Mouse (Mus musculus): ENCODE measurements at regions not wholly inside any gene's neighbourhood (a gene's known extent, or its start where the extent isn't known, plus 50 kb on each side); places are given as distances from the start of the nearest gene placed in this dataset.

DNA sequence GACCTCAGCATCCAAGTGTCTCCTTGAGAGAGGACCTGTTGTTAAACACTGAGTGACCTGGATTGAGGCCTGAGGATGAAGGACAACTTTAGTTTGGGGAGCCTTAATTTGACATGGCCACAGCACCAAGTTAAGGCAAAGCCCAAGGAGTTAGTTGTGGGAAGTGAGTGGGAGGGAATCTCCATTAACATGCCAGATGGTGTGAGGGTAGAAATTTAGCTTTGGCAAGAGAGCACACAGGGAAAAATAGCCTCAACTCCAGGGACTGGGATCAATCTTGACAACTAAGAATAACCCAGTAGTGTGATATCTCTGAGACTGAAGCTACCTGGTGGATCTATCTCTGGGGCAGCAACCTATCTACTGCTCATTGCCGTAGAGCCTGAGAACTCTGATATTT is 105.4 kb downstream of the Ahr start:
- Histone ChIP-seq H3K27me3 (ENCODE audit: control insufficient read depth, insufficient read depth, low read length, poor library complexity, severe bottlenecking) (no peaks in the 10 kb centered on the region), H3K36me3 (ENCODE audit: control insufficient read depth, insufficient read depth, low read length, poor library complexity, severe bottlenecking) (no peaks in the 10 kb centered on the region)
- no peak for DNase-seq (ENCODE audit: low read depth, low spot score)

DNA sequence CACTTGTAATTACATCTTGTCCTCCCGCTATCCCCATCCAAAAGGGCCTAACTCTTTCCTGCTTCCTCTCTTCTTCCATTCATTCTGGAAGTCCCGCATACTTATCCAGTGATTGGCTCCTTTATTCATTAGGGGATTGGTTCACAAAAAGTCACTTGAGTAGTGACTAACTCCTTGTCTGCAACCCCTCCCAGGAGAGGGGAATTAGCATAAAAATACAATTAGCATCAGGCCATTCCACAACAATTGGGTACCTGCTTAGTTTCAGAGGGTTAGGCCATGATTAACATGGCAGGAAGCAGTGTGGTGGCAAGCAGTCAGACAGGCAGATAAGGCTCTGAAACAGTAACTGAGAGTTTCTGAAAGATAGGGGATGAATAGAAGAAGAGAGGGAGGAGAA is 115.6 kb downstream of the Ahr start:
- H3K27me3 ChIP-seq (ENCODE audit: control insufficient read depth, insufficient read depth, low read length, poor library complexity, severe bottlenecking) = no peaks in the 10 kb centered on the region
- no peaks in the 10 kb centered on the region for H3K36me3 ChIP-seq (ENCODE audit: control insufficient read depth, insufficient read depth, low read length, poor library complexity, severe bottlenecking)
- DNase-seq (ENCODE audit: low read depth, low spot score) = no peak

DNA sequence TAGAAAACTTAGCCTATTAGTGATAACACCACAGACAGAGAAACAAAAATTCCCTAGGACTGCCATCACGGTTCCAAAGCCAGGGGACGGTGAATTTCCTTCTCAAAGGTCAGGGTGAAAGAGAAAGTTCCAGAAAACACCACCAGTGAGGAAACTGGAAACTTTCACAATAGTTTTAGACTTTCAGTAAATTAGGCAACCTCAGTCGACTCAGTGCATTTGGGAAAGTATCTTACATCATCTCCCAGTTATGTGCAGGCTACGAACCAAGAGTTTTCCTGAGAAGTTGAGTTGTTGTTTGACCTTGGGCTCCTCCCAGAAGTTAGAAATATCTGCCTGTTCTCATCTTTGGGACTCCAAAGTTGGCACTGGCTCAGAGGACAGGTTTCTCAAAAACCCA is 116.9 kb downstream of the Ahr start:
- no peak for DNase-seq (ENCODE audit: low read depth, low spot score)
- Histone ChIP-seq H3K27me3 (ENCODE audit: control insufficient read depth, insufficient read depth, low read length, poor library complexity, severe bottlenecking) (no peaks in the 10 kb centered on the region), H3K36me3 (ENCODE audit: control insufficient read depth, insufficient read depth, low read length, poor library complexity, severe bottlenecking) (no peaks in the 10 kb centered on the region)

DNA sequence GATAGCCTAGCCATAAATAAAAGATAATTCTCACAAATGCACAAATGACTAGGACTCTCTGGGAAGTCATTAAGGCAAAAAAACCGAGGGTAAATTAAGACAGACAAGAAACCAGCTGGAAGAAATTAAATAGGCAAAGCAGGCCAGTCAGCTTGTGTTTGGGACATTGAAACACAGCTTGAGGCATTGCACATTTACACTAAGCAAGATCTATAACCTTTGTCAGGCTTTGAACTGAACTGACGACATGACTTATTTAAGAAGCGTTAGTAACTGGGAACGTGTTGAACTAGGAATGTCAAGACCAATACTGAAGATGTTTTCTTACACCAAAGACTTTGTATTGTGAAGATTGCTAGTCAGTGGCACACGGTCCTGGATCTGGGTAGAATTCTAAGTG is 118.3 kb downstream of the Ahr start:
- Histone ChIP-seq H3K27me3 (ENCODE audit: control insufficient read depth, insufficient read depth, low read length, poor library complexity, severe bottlenecking) (no peaks in the 10 kb centered on the region), H3K36me3 (ENCODE audit: control insufficient read depth, insufficient read depth, low read length, poor library complexity, severe bottlenecking) (no peaks in the 10 kb centered on the region)
- no peak for DNase-seq (ENCODE audit: low read depth, low spot score)

DNA sequence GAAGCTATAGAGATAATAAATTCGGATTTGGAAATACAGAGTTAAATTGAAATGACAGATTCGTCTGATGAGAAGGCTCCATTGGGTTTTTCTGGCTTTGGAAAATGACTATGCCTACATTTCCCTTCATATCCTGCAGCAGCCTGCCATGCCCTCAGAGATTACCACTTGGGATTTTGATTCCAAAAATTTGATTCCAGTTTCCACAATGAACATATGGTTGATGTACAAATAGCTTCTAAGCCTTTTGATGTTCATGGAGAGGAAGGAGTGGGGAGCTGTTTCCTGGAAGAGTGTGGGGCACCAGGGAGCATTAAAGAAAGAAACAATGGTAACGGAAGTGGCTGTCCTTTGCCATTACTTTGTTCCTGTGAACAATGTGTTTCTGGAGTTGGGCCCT is 122.1 kb downstream of the Ahr start:
- Histone ChIP-seq H3K36me3 (ENCODE audit: control insufficient read depth, insufficient read depth, low read length, poor library complexity, severe bottlenecking) (no peaks in the 10 kb centered on the region), H3K27me3 (ENCODE audit: control insufficient read depth, insufficient read depth, low read length, poor library complexity, severe bottlenecking) (no peaks in the 10 kb centered on the region)
- no peak for DNase-seq (ENCODE audit: low read depth, low spot score)

DNA sequence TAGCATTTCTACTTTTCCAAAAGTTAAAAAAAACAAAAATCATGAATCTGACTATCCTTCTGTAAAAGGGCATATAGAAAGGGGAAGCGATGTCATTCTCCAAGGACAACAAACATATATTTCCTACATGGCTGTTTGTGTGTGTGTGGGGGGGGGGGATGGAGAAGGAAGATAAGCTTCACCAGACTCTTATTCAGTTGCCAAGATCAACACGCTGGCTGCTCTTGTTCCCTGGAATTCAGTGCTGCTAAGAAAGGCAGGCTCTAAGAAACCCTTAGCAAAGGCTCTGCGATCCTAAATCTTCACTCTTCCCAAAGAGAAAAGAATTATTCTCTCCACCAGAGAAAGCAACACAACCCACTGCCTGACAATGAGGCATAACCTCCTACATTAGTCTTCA is 126.4 kb downstream of the Ahr start:
- Histone ChIP-seq H3K27me3 (ENCODE audit: control insufficient read depth, insufficient read depth, low read length, poor library complexity, severe bottlenecking) (no peaks in the 10 kb centered on the region), H3K36me3 (ENCODE audit: control insufficient read depth, insufficient read depth, low read length, poor library complexity, severe bottlenecking) (no peaks in the 10 kb centered on the region)
- no peak for DNase-seq (ENCODE audit: low read depth, low spot score)

DNA sequence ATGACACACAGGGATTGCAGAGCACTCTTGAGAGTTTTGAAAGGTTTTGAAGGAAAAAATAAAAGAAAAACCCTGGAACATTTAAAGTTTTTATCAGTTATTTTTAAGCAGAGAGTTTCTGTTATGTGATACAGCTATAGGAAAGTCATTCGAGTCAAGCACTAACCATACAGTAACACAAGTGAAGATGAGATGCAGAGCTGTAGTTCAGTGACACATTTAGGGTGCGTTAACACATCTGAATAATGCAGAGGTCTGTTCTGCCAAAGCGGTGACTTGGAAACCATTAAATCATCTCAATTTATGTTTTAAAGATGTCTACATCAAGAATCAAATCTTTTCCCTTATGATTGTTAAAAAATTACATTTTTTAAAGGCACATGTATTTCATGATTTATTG is 126.8 kb downstream of the Ahr start:
- DNase-seq (ENCODE audit: low read depth, low spot score) = no peak
- Histone ChIP-seq H3K36me3 (ENCODE audit: control insufficient read depth, insufficient read depth, low read length, poor library complexity, severe bottlenecking) (no peaks in the 10 kb centered on the region), H3K27me3 (ENCODE audit: control insufficient read depth, insufficient read depth, low read length, poor library complexity, severe bottlenecking) (no peaks in the 10 kb centered on the region)

DNA sequence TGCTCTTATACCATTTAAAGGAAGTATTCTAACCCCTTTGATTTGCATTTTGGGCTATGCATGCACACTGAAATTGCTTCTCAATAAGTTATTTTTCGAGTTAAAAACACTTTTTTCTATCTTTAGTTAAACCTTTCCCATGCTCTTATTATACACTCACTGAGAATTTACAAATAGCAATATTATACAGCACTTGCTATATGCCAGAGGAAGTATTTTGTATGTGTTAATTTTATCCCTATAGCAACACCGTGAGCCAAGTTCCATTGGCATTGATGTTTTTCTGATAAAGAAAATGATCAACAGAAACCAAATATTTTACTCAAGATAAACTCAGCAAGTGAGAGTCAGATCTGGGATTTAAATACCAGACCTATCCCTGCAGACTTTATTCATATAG is 133.0 kb downstream of the Ahr start:
- H3K36me3 ChIP-seq (ENCODE audit: control insufficient read depth, insufficient read depth, low read length, poor library complexity, severe bottlenecking) = no peaks in the 10 kb centered on the region
- H3K27me3 ChIP-seq (ENCODE audit: control insufficient read depth, insufficient read depth, low read length, poor library complexity, severe bottlenecking) = no peaks in the 10 kb centered on the region
- DNase-seq (ENCODE audit: low read depth, low spot score) = no peak

DNA sequence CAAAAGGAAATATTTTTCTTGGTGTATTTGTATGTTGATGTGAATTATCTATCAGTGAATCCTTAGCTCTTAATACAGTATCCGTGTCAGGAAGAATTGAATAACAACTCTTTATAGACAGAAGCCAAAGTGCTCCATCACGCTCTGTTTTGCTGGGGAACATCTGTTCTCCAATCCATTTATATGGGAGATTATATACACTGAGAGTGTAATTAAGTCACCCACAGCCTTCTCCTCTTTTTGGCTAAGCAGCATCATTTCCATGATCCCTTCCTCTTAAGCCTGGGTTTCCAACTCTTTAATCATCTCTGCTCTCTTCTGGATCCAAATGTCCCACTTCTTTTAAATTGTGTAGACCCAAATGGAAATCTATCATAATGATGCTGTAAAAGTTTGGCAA is 133.6 kb downstream of the Ahr start:
- Histone ChIP-seq H3K36me3 (ENCODE audit: control insufficient read depth, insufficient read depth, low read length, poor library complexity, severe bottlenecking) (no peaks in the 10 kb centered on the region), H3K27me3 (ENCODE audit: control insufficient read depth, insufficient read depth, low read length, poor library complexity, severe bottlenecking) (no peaks in the 10 kb centered on the region)
- no peak for DNase-seq (ENCODE audit: low read depth, low spot score)

DNA sequence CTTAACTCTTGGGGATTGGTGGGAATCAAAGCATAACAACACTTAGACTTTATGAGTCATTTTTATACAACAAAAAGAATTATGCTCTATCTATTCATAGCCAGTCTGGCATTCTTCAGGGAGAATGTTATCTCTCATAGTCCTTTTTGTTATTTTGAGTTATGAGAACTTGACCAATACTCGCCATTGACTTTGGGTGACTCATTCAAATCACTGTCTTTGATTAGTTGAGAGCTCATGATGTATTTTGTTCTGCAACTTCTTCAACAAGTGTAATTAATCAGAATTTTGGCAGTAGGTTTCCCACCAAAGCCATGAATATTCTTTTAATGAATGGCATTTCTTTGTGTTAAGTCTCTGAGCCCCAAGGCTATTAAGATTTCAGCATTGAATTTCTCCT is 139.6 kb downstream of the Ahr start:
- DNase-seq (ENCODE audit: low read depth, low spot score) = no peak
- H3K27me3 ChIP-seq (ENCODE audit: control insufficient read depth, insufficient read depth, low read length, poor library complexity, severe bottlenecking) = no peaks in the 10 kb centered on the region
- no peaks in the 10 kb centered on the region for H3K36me3 ChIP-seq (ENCODE audit: control insufficient read depth, insufficient read depth, low read length, poor library complexity, severe bottlenecking)

DNA sequence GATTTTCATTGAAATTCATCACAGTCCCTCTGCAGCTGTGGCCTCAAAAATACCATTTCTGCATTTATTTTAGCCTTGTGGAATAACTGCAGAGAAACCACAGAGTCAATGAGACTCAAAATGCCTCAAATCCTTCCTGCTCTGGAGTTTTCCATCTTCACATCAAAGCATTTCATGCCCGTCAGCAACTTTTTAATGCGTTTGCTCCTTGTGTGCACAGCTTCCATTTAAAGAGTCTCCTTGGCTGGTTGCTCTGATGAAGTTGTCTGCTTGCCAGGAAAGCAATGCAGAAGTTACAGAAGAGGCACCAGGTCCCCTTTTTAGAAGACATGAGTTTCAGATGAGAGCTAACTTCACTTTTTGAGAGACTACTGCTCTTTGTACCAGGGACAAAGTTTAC is 142.7 kb downstream of the Ahr start:
- no peaks in the 10 kb centered on the region for H3K36me3 ChIP-seq (ENCODE audit: control insufficient read depth, insufficient read depth, low read length, poor library complexity, severe bottlenecking)
- no peaks in the 10 kb centered on the region for H3K27me3 ChIP-seq (ENCODE audit: control insufficient read depth, insufficient read depth, low read length, poor library complexity, severe bottlenecking)
- DNase-seq (ENCODE audit: low read depth, low spot score) = no peak

DNA sequence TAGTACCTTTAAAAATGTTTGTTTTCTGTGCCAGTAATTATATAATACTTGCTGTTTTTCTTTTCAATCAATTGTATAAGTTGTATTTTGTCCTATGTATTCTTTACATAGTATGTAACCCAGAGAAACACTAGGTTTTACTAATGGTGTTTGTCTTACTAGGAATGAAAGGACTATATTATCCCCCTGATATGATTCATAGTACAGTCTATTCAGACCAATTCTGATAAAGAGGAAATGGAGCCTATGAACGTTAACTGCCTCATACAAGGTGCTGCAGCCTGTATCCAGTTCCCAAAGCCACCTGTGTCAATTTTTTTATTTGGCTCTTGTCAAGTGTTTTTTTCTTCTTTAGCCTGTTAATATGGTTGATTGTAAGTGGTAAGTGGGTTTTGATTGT is 144.6 kb downstream of the Ahr start:
- no peak for DNase-seq (ENCODE audit: low read depth, low spot score)
- Histone ChIP-seq H3K27me3 (ENCODE audit: control insufficient read depth, insufficient read depth, low read length, poor library complexity, severe bottlenecking) (no peaks in the 10 kb centered on the region; the same call in 1 of the 2 replicates), H3K36me3 (ENCODE audit: control insufficient read depth, insufficient read depth, low read length, poor library complexity, severe bottlenecking) (no peaks in the 10 kb centered on the region)

DNA sequence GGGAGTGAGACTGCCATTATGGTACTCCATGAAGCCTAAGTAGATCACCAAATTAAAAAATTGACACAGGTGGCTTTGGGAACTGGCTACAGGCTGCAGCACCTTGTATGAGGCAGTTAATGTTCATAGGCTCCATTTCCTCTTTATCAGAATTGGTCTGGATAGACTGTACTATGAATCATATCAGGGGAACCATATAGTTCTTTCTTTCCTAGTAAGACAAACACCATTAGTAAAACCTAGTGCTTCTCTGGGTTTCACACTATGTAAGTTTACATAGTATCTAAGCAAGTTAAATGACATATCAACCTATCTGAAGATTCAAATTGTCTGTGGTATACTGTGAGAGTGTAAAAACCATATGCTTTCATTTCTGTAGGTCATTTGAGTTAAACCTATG is 145.0 kb downstream of the Ahr start:
- DNase-seq (ENCODE audit: low read depth, low spot score) = no peak
- no peaks in the 10 kb centered on the region for H3K36me3 ChIP-seq (ENCODE audit: control insufficient read depth, insufficient read depth, low read length, poor library complexity, severe bottlenecking)

DNA sequence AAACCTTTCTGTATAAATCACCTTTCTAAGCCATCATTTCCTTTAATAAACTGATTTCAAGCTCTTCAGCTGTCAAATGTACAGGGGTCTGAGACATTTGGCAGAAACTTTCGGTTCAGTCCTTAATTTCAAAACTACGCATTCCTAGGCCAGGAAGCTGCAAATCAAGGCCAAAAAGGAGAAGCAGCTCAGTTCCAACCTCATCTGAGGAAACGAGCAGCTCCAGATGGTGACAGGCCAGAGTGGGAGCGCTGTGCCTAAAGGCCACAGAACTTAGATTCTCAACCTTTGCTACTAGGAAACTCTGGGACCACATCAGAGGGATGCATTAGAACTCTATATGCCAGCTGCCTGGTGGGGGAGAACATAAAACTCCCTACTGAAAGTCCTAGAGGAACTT is 150.6 kb downstream of the Ahr start:
- Histone ChIP-seq H3K36me3 (ENCODE audit: control insufficient read depth, insufficient read depth, low read length, poor library complexity, severe bottlenecking) (no peaks in the 10 kb centered on the region), H3K27me3 (ENCODE audit: control insufficient read depth, insufficient read depth, low read length, poor library complexity, severe bottlenecking) (no peaks in the 10 kb centered on the region; the same call in 1 of the 2 replicates)
- no peak for DNase-seq (ENCODE audit: low read depth, low spot score)

More for the DNA sequence above, 145.0 kb downstream of the Ahr start:
- H3K27me3 ChIP-seq (ENCODE audit: control insufficient read depth, insufficient read depth, low read length, poor library complexity, severe bottlenecking) = no peaks in the 10 kb centered on the region; the same call in 1 of the 2 replicates

DNA sequence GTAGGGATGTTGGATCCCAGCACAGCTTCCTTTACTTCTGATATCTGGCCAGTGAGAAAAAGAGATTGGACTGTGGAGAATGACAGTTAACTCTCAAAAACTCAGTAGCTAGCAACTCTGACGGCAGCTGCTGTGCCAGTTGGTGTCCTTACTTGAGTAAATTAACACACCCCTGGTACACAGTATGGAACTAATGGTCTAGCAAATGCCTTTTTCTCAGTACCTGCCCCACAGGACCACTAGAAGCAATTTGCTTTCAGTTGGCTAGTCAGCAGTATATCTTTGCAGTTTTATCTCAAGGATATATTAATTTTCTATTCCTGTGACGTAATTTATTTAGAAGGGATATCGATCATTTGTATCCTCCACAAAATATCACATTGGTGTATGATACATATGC is 157.6 kb downstream of the Ahr start:
- H3K27me3 ChIP-seq (ENCODE audit: control insufficient read depth, insufficient read depth, low read length, poor library complexity, severe bottlenecking) = no peaks in the 10 kb centered on the region
- no peaks in the 10 kb centered on the region for H3K36me3 ChIP-seq (ENCODE audit: control insufficient read depth, insufficient read depth, low read length, poor library complexity, severe bottlenecking)
- no peak for DNase-seq (ENCODE audit: low read depth, low spot score)

DNA sequence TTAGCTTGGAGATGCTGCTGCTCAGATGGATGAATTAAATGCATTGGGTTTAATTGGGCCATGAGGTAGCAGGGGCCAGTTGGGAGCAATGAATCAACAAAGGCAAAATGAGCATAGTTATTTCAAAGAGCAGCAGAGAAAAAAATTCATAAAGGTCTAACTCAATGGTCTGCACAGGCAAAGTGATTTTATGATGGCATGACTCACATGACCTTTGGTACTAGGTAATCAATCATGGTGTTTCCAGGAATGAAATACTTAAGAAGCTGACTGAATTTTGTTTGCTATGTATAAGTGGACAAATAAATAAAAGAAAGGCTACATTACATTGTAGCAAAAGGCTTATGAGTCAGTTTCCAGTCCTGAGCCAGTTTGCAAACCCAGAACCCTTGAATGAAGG is 158.5 kb downstream of the Ahr start:
- DNase-seq (ENCODE audit: low read depth, low spot score) = no peak
- Histone ChIP-seq H3K27me3 (ENCODE audit: control insufficient read depth, insufficient read depth, low read length, poor library complexity, severe bottlenecking) (no peaks in the 10 kb centered on the region), H3K36me3 (ENCODE audit: control insufficient read depth, insufficient read depth, low read length, poor library complexity, severe bottlenecking) (no peaks in the 10 kb centered on the region)

Data from splenic B cell, adult 2 months (primary cell).